Comparison of ENCODE assay signal across 10 mouse cellular contexts in genomic region chr15:77827794-77828193, GRCm38 (mm10). TPM values are rescaled to one million over a fixed set of nuclear protein-coding genes. Genes with fewer than 3 reads are reported as not detected.
DNase-seq lines count a peak whose midpoint lies in the region; ATAC-seq and TF ChIP-seq lines count a peak whose summit lies in the region.
"Had no signal": no experiment of that assay in that cellular context is flagged by ENCODE, and none has a peak within 500 bp of the region (broad histone marks: within the 10 kb centered on the region; RNA-seq: fewer than 3 reads in every experiment).

No protein-coding gene starts in this region.

- in situ Hi-C loops in ES-E14 (cut with MboI; ENCODE audit: low sequenced_read_pairs in 2 of 2, unreplicated experiment in 2 of 2): no loop called here

- peak; percentile 58 for ATAC-seq in kidney, embryonic 16.5 days (ENCODE audit: low FRiP score, low TSS enrichment)
- ATAC-seq in limb, embryonic 14.5 days (ENCODE audit: low FRiP score, low read depth): no peak

- H3K9me3 ChIP-seq in kidney, embryonic 16.5 days (ENCODE audit: low read length): no peaks in the 10 kb centered on the region
- no peaks in the 10 kb centered on the region for H3K9me3 ChIP-seq in ES-E14 (ENCODE audit: control insufficient read depth, insufficient read depth, low read depth, low read length)
- no peaks in the 10 kb centered on the region for H3K9me3 ChIP-seq in limb, embryonic 14.5 days (ENCODE audit: control insufficient read depth, low read length)

- H3K9ac ChIP-seq in kidney, embryonic 16.5 days (replicated peaks; ENCODE audit: low read length): peak overlapping the region; percentile 50; the same call in 1 of the 2 replicates
- H3K9ac ChIP-seq in ES-E14 (ENCODE audit: insufficient read depth, low read depth, low read length, poor library complexity, severe bottlenecking): peak overlapping the region; percentile 4; the same call in 1 of the 2 replicates
- peak overlapping the region; percentile 7; the same call in 1 of the 2 replicates for H3K9ac ChIP-seq in limb, embryonic 14.5 days (ENCODE audit: low read depth, low read length, severe bottlenecking)

- TF ChIP-seq POLR2A in cerebellum, adult 2 months (IDR thresholded peaks at IDR 0.05; ENCODE audit: borderline replicate concordance, insufficient read depth, low read length): no peak
- no peak for TF ChIP-seq POLR2A in limb, embryonic 14.5 days (IDR thresholded peaks at IDR 0.05; ENCODE audit: borderline replicate concordance, extremely low read depth, insufficient read depth, insufficient read length)

- DNase-seq in cerebellum, adult 2 months: peak; percentile 61 to 70
- DNase-seq in cerebellum, adult 8-10 months: no peak
- no peak for DNase-seq in kidney, adult 9 months
- DNase-seq in ES-E14 (ENCODE audit: low read depth, low spot score): no peak
- no peak for DNase-seq in limb, embryonic 14.5 days (ENCODE audit: low spot score)
- no peak for DNase-seq in thymus, postnatal 14 days
- no peak for DNase-seq in adrenal gland, postnatal 25 days
- DNase-seq: gastrocnemius, postnatal 10 days; right cerebral cortex, adult 18-20 months had no signal

- peaks cover 7% of the 10 kb centered on the region; the same call in 1 of the 2 replicates for H3K36me3 ChIP-seq in kidney, embryonic 16.5 days (ENCODE audit: insufficient read depth, low read length)
- peaks cover 13% of the 10 kb centered on the region for H3K36me3 ChIP-seq in ES-E14 (ENCODE audit: control insufficient read depth, insufficient read depth, low read length, poor library complexity, severe bottlenecking)
- H3K36me3 ChIP-seq in limb, embryonic 14.5 days (ENCODE audit: control insufficient read depth, insufficient read depth, low read length): no peaks in the 10 kb centered on the region

- no peak overlapping the region for H3K4me3 ChIP-seq in cerebellum, adult 2 months (replicated peaks; ENCODE audit: insufficient read depth, low read depth, low read length)
- no peak overlapping the region for H3K4me3 ChIP-seq in kidney, embryonic 16.5 days (ENCODE audit: low read length)
- H3K4me3 ChIP-seq in ES-E14 (ENCODE audit: insufficient read depth in 1 of 2, low read depth in 1 of 2, low read length in 2 of 2, poor library complexity in 1 of 2, severe bottlenecking in 1 of 2): peak overlapping the region in 1 of 2 experiments; percentile 28; a peak in 1 of 4 replicates
- H3K4me3 ChIP-seq in limb, embryonic 14.5 days (replicated peaks; ENCODE audit: low read length): no peak overlapping the region

- H3K27ac ChIP-seq in cerebellum, adult 2 months (ENCODE audit: insufficient read depth, low read length): peak overlapping the region; percentile 32
- peak overlapping the region; percentile 88 for H3K27ac ChIP-seq in kidney, embryonic 16.5 days (ENCODE audit: low read length)
- H3K27ac ChIP-seq in ES-E14 (ENCODE audit: insufficient read depth, low read depth, low read length, poor library complexity, severe bottlenecking): peak overlapping the region; percentile 77
- peak overlapping the region; percentile 58 for H3K27ac ChIP-seq in limb, embryonic 14.5 days (replicated peaks; ENCODE audit: low read depth, low read length)

- no peaks in the 10 kb centered on the region for H3K27me3 ChIP-seq in cerebellum, adult 2 months (ENCODE audit: control insufficient read depth, insufficient read depth, low read length)
- no peaks in the 10 kb centered on the region for H3K27me3 ChIP-seq in kidney, embryonic 16.5 days (ENCODE audit: insufficient read depth, low read length)
- no peaks in the 10 kb centered on the region for H3K27me3 ChIP-seq in limb, embryonic 14.5 days (ENCODE audit: control insufficient read depth, insufficient read depth, low read length)

- WGBS in cerebellum, adult 2 months: 4% methylated on average over 6 of the region's 6 CpGs
- WGBS in kidney, embryonic 16.5 days: 21% methylated on average over 6 of the region's 6 CpGs
- 27% methylated on average over 6 of the region's 6 CpGs for WGBS in limb, embryonic 14.5 days

- peaks cover 52% of the 10 kb centered on the region for H3K4me1 ChIP-seq in cerebellum, adult 2 months (ENCODE audit: control insufficient read depth, insufficient read depth, low read length)
- H3K4me1 ChIP-seq in kidney, embryonic 16.5 days (ENCODE audit: insufficient read depth, low read length): peaks cover 81% of the 10 kb centered on the region
- peaks cover 17 to 48% of the 10 kb centered on the region in 2 experiments for H3K4me1 ChIP-seq in ES-E14 (ENCODE audit: control insufficient read depth in 2 of 2, insufficient read depth in 2 of 2, low read length in 2 of 2, poor library complexity in 1 of 2)
- H3K4me1 ChIP-seq in limb, embryonic 14.5 days (ENCODE audit: control insufficient read depth, insufficient read depth, low read length): peaks cover 21% of the 10 kb centered on the region

- no peak for TF ChIP-seq CTCF in cerebellum, adult 2 months (IDR thresholded peaks at IDR 0.05; ENCODE audit: borderline replicate concordance, insufficient read depth, low read depth, low read length)

- H3K4me2 ChIP-seq in kidney, embryonic 16.5 days (replicated peaks; ENCODE audit: low read depth, low read length): peak overlapping the region; percentile 5
- no peak overlapping the region for H3K4me2 ChIP-seq in limb, embryonic 14.5 days (replicated peaks; ENCODE audit: low read depth, low read length, severe bottlenecking)

TF ChIP-seq in ES-E14, 5 proteins besides CTCF, POLR2A, EP300 and RAD21:
- no peak for TF ChIP-seq MAFK (IDR thresholded peaks at IDR 0.05; ENCODE audit: insufficient read depth, low read depth, low read length)
- no peak for TF ChIP-seq CHD2 (IDR thresholded peaks at IDR 0.05; ENCODE audit: low read depth, low read length)

RNA-seq across cellular contexts. Expression of gene Myh9, which starts 14.2 kb away (rescaled TPM):
- polyA plus RNA-seq in cerebellum, adult 2 months (2012; rRNA removed): 44.2 and 45.2 TPM in 2 replicates
- polyA plus RNA-seq in kidney, embryonic 16.5 days (2015; fragmentation: Nextera tagmentation; extraction: Ambion mirVana): 55.4 and 64.5 TPM in 2 replicates
- 146 and 152 TPM in 2 replicates for total RNA-seq in ES-E14 (2012; rRNA removed)
- polyA plus RNA-seq in limb, embryonic 14.5 days (2012; rRNA removed): 38.7 and 46.7 TPM in 2 replicates
- polyA plus RNA-seq in limb, embryonic 14.5 days (2014; fragmentation: Nextera tagmentation; extraction: Ambion mirVana): 53.2 and 54.6 TPM in 2 replicates
- total RNA-seq in adrenal gland, postnatal 25 days (2021): 325 and 352 TPM in 2 replicates

Comparison
In these comparisons a context has a peak if more than half of its experiments do, and no peak if none do; other contexts are left out.
1. DNase-seq: peak in cerebellum, adult 2 months (2 of 2); none in cerebellum, adult 8-10 months (single experiment), kidney, adult 9 months (single experiment), ES-E14 (single experiment), limb, embryonic 14.5 days (single experiment), thymus, postnatal 14 days (single experiment) and adrenal gland, postnatal 25 days (single experiment).
2. H3K27ac ChIP-seq: peak in every context shown above with its lines; median percentile 88 in kidney, embryonic 16.5 days; 77 in ES-E14; 58 in limb, embryonic 14.5 days; 32 in cerebellum, adult 2 months.
3. Peak in every context shown above with its lines, with median percentiles within 50 percentile points of each other: H3K9ac ChIP-seq.